Mouse (Mus musculus) adrenal gland, adult 8-10 months (tissue): Measurements from ENCODE around the gene Pla2g4d. TPM values are rescaled to one million over a fixed set of nuclear protein-coding genes. Genes with fewer than 3 reads are reported as not detected.

Experiments
- DNase-seq: peaks from one replicate; pipeline ENCODE4 v3.0.0; 2022
- total RNA-seq, 4 experiments: library from RNA; stranded (reverse); gene quantifications; 2 replicates each; pipeline ENCODE4 v1.2.4; 2022

Gene Pla2g4d
- total RNA-seq, 4 experiments from 2014 or later, result 0.10 TPM; not detected in 3

- no peak for DNase-seq
Measured at GRCm38 (mm10) chr2:120256259-120256658, 32.7 kb downstream of the Pla2g4d start.

GRCm38 (mm10) chr2:120252644-120253043 lies 36.4 kb downstream of the Pla2g4d start:
- no peak for DNase-seq

DNA sequence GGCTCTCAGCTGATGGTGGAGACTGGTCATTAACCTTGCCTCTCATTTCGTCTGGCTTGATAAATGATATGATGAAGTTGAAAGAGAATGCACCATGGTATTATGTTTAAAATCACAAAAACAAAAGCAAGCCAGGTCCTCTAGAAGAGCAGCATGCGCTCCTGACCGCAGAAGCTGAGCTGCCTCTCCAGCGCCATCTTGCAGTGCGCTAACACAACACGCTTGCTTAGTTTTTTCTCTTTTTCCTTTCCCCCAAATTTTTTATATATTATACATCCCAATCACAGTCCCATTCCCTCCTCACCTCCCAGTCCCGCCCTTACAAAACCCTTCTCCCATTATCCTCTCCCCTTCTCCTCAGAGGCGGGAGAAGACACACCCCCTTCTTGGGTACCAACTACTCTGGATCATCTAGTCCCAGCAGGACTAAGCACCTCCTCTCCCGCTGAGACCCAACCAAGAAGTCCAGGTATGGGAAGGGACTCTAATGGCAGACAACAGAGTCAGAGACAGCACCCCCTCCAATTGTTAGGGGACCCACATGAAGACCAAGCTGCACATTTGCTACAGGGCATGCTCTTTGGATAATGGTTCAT lies 43.5 kb downstream of the Pla2g4d start:
- DNase-seq, result no peak

GRCm38 (mm10) chr2:120244679-120245420 lies 44.1 kb downstream of the Pla2g4d start, which contains the start of gene Pla2g4e:
Gene Pla2g4e (minus strand): TSS chr2:120245335.
- no peak for DNase-seq

DNA sequence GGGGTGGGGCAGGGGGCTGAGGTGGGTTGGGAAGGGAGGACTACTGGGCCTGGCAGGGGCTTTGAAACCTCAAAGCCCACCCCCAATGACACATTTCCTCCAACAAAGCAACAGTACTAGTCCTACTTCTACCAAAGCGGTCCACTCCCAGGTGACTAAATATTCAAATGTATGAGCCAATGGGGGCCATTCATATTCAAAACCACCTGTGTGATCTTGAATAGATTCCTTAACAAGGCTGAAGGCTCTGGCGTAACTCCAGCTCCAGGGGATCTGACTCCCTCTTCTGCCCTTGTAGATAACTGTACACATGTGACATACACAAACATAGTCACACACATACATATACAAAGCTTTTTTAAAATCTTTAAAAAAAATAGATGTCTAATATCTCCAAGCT lies 45.0 kb downstream of the Pla2g4d start:
- DNase-seq, result no peak

DNA sequence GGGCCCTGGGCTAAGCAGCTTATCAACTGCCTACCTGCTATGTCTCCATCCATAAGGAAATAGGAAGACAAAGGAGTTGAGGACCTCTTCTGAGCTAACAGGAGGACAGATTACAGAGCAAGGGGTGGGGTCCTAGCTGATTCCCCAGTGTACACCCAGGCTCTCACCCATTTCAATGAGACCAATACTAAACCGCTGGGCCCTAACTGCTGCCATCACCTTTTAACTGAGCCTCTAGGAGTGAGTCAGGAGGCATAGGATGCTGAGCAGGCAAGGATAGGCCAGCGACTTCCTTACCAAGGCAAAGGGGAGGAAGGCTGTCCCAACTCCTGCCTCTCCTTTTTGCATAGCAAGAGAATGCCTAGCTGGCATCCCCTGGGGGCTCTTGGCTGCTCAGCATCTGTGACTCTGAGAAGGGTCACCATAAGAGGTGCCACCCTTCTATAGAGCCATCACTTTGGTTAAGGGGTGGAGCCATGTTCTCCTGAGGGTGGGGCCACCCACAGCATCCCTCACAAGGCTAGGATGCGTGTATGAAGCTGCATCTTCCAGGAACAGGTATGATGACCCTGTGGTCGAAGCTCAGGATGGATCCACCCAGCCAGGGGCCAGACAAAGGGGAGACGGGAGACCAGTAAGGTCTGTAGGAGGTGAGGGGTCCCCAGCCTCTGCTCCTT lies 46.1 kb downstream of the Pla2g4d start:
- DNase-seq, result no peak

- DNase-seq, result peak; percentile 15
Measured at GRCm38 (mm10) chr2:120238733-120239132, 50.3 kb downstream of the Pla2g4d start.

DNA sequence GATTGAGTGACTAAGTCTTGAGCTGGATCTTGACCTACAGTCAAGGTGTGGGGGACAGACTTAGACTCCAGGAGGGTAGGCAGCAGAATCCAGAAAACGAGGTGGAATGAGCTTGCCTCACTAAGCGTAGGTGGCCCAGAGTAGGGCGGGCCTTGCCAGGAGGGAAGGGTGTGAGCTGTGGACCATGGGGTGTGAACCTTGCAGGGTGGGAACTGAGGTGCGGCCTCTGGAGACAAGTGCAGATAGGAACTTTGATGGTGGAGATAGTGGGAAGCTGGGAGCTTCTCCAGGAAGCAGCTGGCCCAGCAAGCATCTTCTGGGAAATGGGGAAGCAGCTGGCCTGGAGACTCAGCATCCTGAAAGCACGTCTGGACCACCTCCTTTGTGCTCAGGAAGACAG lies 51.2 kb downstream of the Pla2g4d start:
- DNase-seq, result no peak

GRCm38 (mm10) chr2:120235947-120236640 lies 52.9 kb downstream of the Pla2g4d start:
- peak; percentile 33 for DNase-seq

- no peak for DNase-seq
Measured at GRCm38 (mm10) chr2:120235381-120235780, 53.6 kb downstream of the Pla2g4d start.

DNA sequence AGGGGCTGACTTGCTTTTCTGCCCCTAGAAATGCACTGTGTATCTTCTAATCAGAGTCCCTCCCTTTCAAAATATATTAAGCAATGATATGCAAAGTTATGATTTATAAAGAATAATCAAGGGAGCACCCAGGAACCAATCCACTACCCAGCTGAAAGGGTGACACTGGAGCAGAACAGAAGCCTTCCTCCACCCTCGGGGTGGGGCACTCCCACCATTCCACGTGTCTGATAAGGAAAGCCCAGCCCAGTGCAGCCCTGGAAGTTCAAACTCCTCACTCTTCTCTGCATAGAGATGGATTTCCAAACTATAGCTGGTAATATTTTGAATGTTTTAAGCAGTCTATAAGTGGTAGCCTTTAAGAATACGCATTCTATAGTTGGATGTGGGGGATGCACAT lies 57.4 kb downstream of the Pla2g4d start:
- DNase-seq, result no peak

Other genes with a start within 250 kb of the Pla2g4d start
- gene Ehd4, start 134.6 kb downstream of the Pla2g4d start, total RNA-seq, result 10 to 100 TPM; 44.4 to 84.5 (median 63.0) TPM
- gene Pla2g4e, start 43.9 kb downstream of the Pla2g4d start, total RNA-seq, result 1 to 10 TPM in 2 of 4 experiments, under 1 TPM in 2; 0.35 to 1.3 (median 0.99) TPM
- gene Pla2g4f, start 25.0 kb upstream of the Pla2g4d start, total RNA-seq, result not detected
- 10 to 100 TPM; 56.3 to 75.8 (median 70.1) TPM for gene Vps39, start 63.9 kb upstream of the Pla2g4d start, total RNA-seq
- gene Ganc, start 114.7 kb upstream of the Pla2g4d start, total RNA-seq, result 10 to 100 TPM; 41.0 to 49.5 (median 44.7) TPM
- gene Tmem87a, start 114.9 kb upstream of the Pla2g4d start, total RNA-seq, result 10 to 100 TPM; 48.4 to 61.4 (median 53.4) TPM
- gene Capn3, start 166.8 kb upstream of the Pla2g4d start, total RNA-seq, result under 1 TPM; 0.17 to 0.52 (median 0.30) TPM